Mouse (Mus musculus) liver, embryonic 14.5 days (tissue): ENCODE measurements at regions not wholly inside any gene's neighbourhood (a gene's known extent, or its start where the extent isn't known, plus 50 kb on each side); places are given as distances from the start of the nearest gene placed in this dataset.

Experiments used
- ATAC-seq: fragments of 200-750 bp; cut with Nextera tagmentation; 2 replicates; pipeline ENCODE4 v1.8.0; 2017; ENCODE audit warnings: moderate number of reproducible peaks, mild to moderate bottlenecking, moderate library complexity; ENCODE audit not compliant: insufficient read depth
- DNase-seq, 3 experiments: peaks; one replicate each; pipeline ENCODE4 v3.0.0-alpha.2; 2012 to 2013; ENCODE audit warnings: low read depth in 3 of 3, low spot score in 3 of 3
- H3K27ac ChIP-seq: fragments of 300-500 bp; sonication (generic); 2 replicates; pipeline ENCODE4 v1.5.1; 2014; ENCODE audit warnings: moderate library complexity, mild to moderate bottlenecking, control low read depth, inconsistent platforms
- H3K27me3 ChIP-seq: fragments of 300-500 bp; sonication (generic); 2 replicates; pipeline ENCODE4 v1.6.1; 2014; ENCODE audit warnings: mild to moderate bottlenecking, low read length, moderate library complexity; ENCODE audit not compliant: control insufficient read depth, insufficient read depth
- H3K36me3 ChIP-seq: fragments of 300-500 bp; sonication (generic); replicated peaks from 2 replicates; pipeline ENCODE4 v1.6.1; 2014; ENCODE audit warnings: low read depth; ENCODE audit not compliant: control insufficient read depth, insufficient read depth
- H3K4me1 ChIP-seq, 2 experiments: fragments of 200-500 bp in 1 of 2; fragments of 300-500 bp in 1 of 2; sonication (generic) in 1 of 2; replicated peaks; 2 replicates each; pipeline ENCODE4 v1.6.1; 2012 to 2014; ENCODE audit warnings: antibody characterized with exemption in 1 of 2, inconsistent platforms in 1 of 2, low read length in 1 of 2; ENCODE audit not compliant: control insufficient read depth in 2 of 2, insufficient read depth in 2 of 2
- H3K4me2 ChIP-seq: fragments of 300-500 bp; sonication (generic); 2 replicates; pipeline ENCODE4 v1.6.1; 2014; ENCODE audit warnings: low read depth, mild to moderate bottlenecking, control low read depth, moderate library complexity
- H3K4me3 ChIP-seq, 2 experiments: fragments of 200-500 bp in 1 of 2; fragments of 300-500 bp in 1 of 2; sonication (generic) in 1 of 2; 2 replicates each; pipeline ENCODE4 v1.5.1; 2012 to 2014; ENCODE audit warnings: low read depth in 2 of 2, low read length in 2 of 2, mild to moderate bottlenecking in 2 of 2, control low read depth in 1 of 2, inconsistent platforms in 1 of 2, moderate library complexity in 1 of 2; ENCODE audit not compliant: insufficient read depth in 1 of 2
- H3K9ac ChIP-seq: fragments of 300-500 bp; sonication (generic); replicated peaks from 2 replicates; pipeline ENCODE4 v1.6.1; 2014; ENCODE audit warnings: mild to moderate bottlenecking, control low read depth, moderate library complexity
- H3K9me3 ChIP-seq: fragments of 300-500 bp; sonication (generic); 2 replicates; pipeline ENCODE4 v1.6.1; 2016; ENCODE audit warnings: low read length, mixed read lengths; ENCODE audit not compliant: control insufficient read depth
- CTCF ChIP-seq: IDR thresholded peaks from 2 replicates; pipeline ENCODE4 v1.5.1; 2016; ENCODE audit warnings: antibody characterized with exemption, low read depth, control low read depth
- EP300 ChIP-seq: IDR thresholded peaks from 2 replicates; pipeline ENCODE4 v1.6.1; 2016; ENCODE audit warnings: antibody characterized with exemption, low read depth
- WGBS: fragments of 180-500 bp; shearing (Covaris S2); extraction: QIAGEN DNeasy Blood & Tissue Kit; methylation state at CpG from one replicate; pipeline ENCODE4 v1.1.7; 2014; ENCODE audit not compliant: insufficient replicate concordance; 5-methylcytosine and 5-hydroxymethylcytosine counted together

DNA sequence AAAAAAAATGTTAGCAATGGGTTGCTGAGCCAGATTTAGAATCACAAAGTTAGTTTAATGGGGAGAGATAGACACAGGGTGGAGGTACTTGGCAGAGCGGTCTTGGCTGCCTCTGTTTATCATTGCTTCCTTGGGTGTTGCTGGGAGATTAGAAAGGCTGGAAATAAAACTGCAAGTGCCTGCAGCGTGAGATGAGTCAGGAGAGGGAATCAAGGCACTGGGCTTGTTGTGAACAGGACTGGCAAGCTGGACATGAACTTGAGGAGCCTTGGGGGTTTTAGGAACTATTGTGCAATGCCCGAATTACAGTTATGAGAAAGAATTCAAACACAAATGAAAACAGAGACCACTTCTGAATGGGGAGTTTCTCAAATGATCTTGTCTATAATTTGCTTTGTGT lies 102.8 kb downstream of the Tmx1 start:
- no peak overlapping the region for H3K9ac ChIP-seq
- no peak for DNase-seq
- ATAC-seq = no peak
- H3K4me1 ChIP-seq = no peaks in the 10 kb centered on the region
- no peak overlapping the region for H3K4me3 ChIP-seq
- no peaks in the 10 kb centered on the region for H3K27me3 ChIP-seq
- no peak overlapping the region for H3K4me2 ChIP-seq
- no peaks in the 10 kb centered on the region for H3K9me3 ChIP-seq
- 27% methylated on average over 3 of the region's 3 CpGs for WGBS
- no peak overlapping the region for H3K27ac ChIP-seq
- no peaks in the 10 kb centered on the region for H3K36me3 ChIP-seq
- TF ChIP-seq CTCF (no peak), EP300 (no peak)

DNA sequence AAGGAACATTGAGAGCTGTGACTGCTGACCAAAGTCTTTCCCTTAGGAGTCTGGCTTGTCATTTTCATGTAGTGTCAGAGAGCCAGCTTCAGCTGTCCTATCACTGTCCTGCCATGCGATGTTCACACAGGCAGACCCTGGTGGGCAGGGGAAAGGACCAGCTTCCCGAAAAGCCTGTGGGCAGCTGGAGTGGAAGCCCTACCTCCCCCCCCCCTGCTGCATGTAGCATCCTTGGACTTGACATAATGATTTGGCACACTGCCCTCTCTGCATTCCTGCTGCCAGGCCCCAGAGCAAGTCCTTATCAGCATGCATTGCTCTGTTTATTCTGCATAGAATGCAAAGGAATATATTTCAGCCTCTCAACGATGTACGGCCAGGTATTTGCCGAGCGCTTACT lies 103.9 kb downstream of the Tmx1 start:
- 74% methylated on average over 6 of the region's 6 CpGs for WGBS
- Histone ChIP-seq H3K4me1 (no peaks in the 10 kb centered on the region), H3K27ac (no peak overlapping the region), H3K36me3 (no peaks in the 10 kb centered on the region), H3K4me2 (no peak overlapping the region), H3K9ac (no peak overlapping the region), H3K27me3 (no peaks in the 10 kb centered on the region), H3K4me3 (no peak overlapping the region), H3K9me3 (no peaks in the 10 kb centered on the region)
- no peak for TF ChIP-seq EP300
- TF ChIP-seq CTCF = no peak
- no peak for ATAC-seq
- no peak for DNase-seq

DNA sequence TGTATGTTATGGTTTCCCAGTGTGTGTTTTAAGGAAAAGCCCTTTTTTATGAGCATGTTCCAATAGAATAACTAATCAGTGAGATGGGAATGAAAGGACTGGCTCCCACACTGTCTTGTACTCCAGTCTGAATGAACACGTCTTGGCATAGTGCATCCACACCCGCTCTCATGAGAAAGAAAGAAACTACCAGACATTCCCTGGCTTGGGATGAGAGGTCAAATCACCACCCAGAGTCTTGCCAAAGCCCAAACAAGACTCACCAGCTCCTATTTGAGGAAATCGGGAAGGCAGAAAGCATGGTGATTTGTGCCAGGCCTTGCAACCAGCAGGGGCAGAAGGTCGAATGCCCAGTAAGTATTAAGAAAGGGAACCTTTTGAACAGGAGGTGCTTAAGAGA lies 110.6 kb downstream of the Tmx1 start:
- Histone ChIP-seq H3K27me3 (no peaks in the 10 kb centered on the region), H3K27ac (no peak overlapping the region), H3K36me3 (no peaks in the 10 kb centered on the region), H3K4me3 (no peak overlapping the region), H3K9ac (no peak overlapping the region), H3K9me3 (no peaks in the 10 kb centered on the region), H3K4me2 (no peak overlapping the region), H3K4me1 (no peaks in the 10 kb centered on the region)
- ATAC-seq = no peak
- 57% methylated on average over 4 of the region's 4 CpGs for WGBS
- TF ChIP-seq CTCF (no peak), EP300 (no peak)
- no peak for DNase-seq

DNA sequence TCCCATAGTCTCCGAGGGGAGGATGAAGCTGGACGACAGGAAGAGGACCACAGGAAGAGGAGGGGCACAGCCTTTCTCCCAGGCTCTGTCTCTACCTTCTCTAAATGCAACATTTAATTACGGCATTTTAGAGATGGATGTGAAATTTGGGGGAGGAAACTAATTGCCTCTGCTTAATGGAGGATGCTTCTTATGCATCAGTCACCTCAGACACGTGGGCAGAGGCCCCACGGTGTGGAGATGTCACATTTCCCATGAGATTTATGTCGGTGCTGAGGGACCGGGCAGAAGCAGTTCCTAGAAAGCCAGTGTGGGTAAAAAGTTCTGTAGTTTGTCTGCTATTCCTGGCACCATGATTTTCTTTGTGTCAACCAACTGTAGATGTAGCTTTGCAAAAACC lies 122.8 kb downstream of the Tmx1 start:
- WGBS = 48% methylated on average over 7 of the region's 7 CpGs
- Histone ChIP-seq H3K9me3 (no peaks in the 10 kb centered on the region), H3K36me3 (no peaks in the 10 kb centered on the region), H3K9ac (no peak overlapping the region), H3K4me3 (no peak overlapping the region), H3K27me3 (no peaks in the 10 kb centered on the region), H3K4me2 (no peak overlapping the region), H3K4me1 (no peaks in the 10 kb centered on the region; a peak in 1 of 4 replicates), H3K27ac (no peak overlapping the region)
- TF ChIP-seq EP300 (no peak), CTCF (no peak)
- DNase-seq = no peak
- no peak for ATAC-seq

DNA sequence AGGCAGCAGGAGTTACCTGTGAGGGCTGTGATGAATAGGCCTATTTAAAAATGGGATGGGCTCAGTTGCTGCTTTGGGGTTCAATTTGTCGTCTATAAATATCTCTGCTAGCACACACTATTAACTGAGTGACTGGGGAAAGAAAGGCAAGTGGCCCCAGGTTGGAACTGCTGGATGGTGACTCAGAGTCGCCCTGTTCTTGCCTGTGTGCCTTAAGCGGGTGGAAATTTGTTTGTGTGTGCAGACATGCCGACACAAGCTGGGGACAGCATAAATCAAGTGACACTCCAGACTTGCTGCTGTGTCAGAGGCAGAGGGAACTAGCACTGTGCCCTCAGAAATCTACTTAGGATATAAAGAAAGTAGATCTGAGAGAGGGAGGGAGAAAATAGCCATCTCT lies 124.9 kb downstream of the Tmx1 start:
- no peak overlapping the region for H3K27ac ChIP-seq
- TF ChIP-seq CTCF (no peak), EP300 (no peak)
- no peak overlapping the region for H3K4me3 ChIP-seq
- no peaks in the 10 kb centered on the region for H3K9me3 ChIP-seq
- WGBS = 46% methylated on average over 4 of the region's 4 CpGs
- no peak overlapping the region for H3K4me2 ChIP-seq
- H3K9ac ChIP-seq = no peak overlapping the region
- H3K4me1 ChIP-seq = no peaks in the 10 kb centered on the region; a peak in 1 of 4 replicates
- H3K36me3 ChIP-seq = no peaks in the 10 kb centered on the region
- no peaks in the 10 kb centered on the region for H3K27me3 ChIP-seq
- ATAC-seq (no peak), DNase-seq (no peak)
